Mouse (Mus musculus) pancreas, adult 10 weeks (tissue): ENCODE measurements around the gene Nlrc4. TPM values are rescaled to one million over a fixed set of nuclear protein-coding genes. Genes with fewer than 3 reads are reported as not detected.

ENCODE experiments used
- polyA plus RNA-seq: library from polyadenylated mRNA; stranded (reverse); fragments of 350-450 nt; fragmentation: Illumina TruSeq; extraction: RNeasy Lipid Tissue Mini Kit (QIAGEN cat#74804); gene quantifications from one replicate; pipeline ENCODE4 v1.2.3, GENCODE M21; 2015; ENCODE audit warnings: low read depth, low replicate concordance; ENCODE audit not compliant: insufficient read depth

Gene Nlrc4
- 0.22 TPM for polyA plus RNA-seq

GRCm38 (mm10) chr17:74458711-74459408 lies at the start of gene Nlrc4:
Gene Nlrc4 (minus strand): TSS chr17:74459142.

GRCm38 (mm10) chr17:74489024-74489900 lies 30.3 kb upstream of the Nlrc4 start, which contains the start of gene Yipf4:
Gene Yipf4 (plus strand): TSS chr17:74489493.

DNA sequence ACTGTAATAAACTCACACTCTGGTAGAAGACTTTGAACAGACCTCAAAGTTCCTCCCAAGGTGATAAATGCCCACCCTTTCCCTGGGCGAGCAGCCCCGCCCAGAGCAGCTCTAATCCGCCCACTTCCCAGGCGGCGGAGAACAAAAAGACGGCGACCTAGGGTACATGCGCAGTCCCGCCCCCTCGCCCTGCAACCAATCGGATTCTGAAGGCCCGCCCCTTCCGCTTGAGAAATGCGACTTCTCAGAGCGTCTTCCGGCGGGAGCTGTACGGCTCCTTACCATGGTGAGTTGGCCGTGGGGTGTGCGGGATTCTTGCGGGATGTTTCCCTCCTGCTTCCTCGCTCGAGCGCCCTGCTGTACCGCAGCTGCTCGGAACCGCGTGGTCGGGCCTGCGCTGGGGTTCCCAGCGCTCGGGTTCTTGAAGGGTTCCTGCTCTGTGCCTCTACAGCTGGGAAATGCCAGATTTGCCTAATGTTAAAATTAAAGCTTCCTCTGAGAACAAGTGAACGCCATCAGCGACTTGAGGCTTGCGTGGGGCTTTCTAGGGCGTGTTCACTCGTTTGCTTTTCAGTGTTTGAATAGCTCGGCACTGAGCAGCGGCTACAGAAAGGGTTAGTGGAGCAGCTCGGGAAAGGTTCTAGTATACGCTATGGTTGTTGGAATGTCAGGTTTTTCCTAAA lies 63.4 kb downstream of the Nlrc4 start, which contains the start of gene Slc30a6:
Slc30a6 (plus strand) TSS at position 226 of the 683 bp plus-strand sequence.

Other genes with a start within 250 kb of the Nlrc4 start
- gene Memo1, start 163.6 kb downstream of the Nlrc4 start, polyA plus RNA-seq, result 6.9 TPM
- gene Dpy30, start 135.2 kb downstream of the Nlrc4 start, polyA plus RNA-seq, result 10.4 TPM
- gene Spast, start 120.2 kb downstream of the Nlrc4 start, polyA plus RNA-seq, result 4.0 TPM
- gene Slc30a6, start 63.5 kb downstream of the Nlrc4 start, polyA plus RNA-seq, result 8.1 TPM
- gene Yipf4, start 30.4 kb upstream of the Nlrc4 start, polyA plus RNA-seq, result 9.6 TPM
- 23.5 TPM for gene Birc6, start 69.2 kb upstream of the Nlrc4 start, polyA plus RNA-seq